Mouse (Mus musculus): ENCODE data around the gene Chchd5.

Gene Chchd5

GRCm38 (mm10) chr2:129164815-129165214 is 35.3 kb downstream of the Chchd5 start:
- DNase-seq, result no peak

- DNase-seq, result no peak
These were observed 37.3 kb downstream of the Chchd5 start for GRCm38 (mm10) chr2:129166466-129167463.

GRCm38 (mm10) chr2:129173386-129173785 is 43.9 kb downstream of the Chchd5 start:
- DNase-seq, result no peak

GRCm38 (mm10) chr2:129174474-129174873 is 45.0 kb downstream of the Chchd5 start:
- peak; percentile 71 for DNase-seq

GRCm38 (mm10) chr2:129175636-129176035 is 46.1 kb downstream of the Chchd5 start:
- DNase-seq, result no peak

- DNase-seq, result no peak
These were observed 47.3 kb downstream of the Chchd5 start for GRCm38 (mm10) chr2:129176676-129177420.

- DNase-seq, result no peak
These were observed 48.2 kb downstream of the Chchd5 start for GRCm38 (mm10) chr2:129177661-129178060.

GRCm38 (mm10) chr2:129178182-129178908 is 48.8 kb downstream of the Chchd5 start:
- DNase-seq, result no peak

GRCm38 (mm10) chr2:129179946-129180853 is 50.7 kb downstream of the Chchd5 start:
- no peak for DNase-seq

GRCm38 (mm10) chr2:129181509-129181908 is 52.0 kb downstream of the Chchd5 start:
- no peak for DNase-seq

- no peak for DNase-seq
These were observed 52.9 kb downstream of the Chchd5 start for GRCm38 (mm10) chr2:129182412-129182811.

- DNase-seq, result no peak
These were observed 54.1 kb downstream of the Chchd5 start for GRCm38 (mm10) chr2:129183561-129184031.

Measured in lung, postnatal 14 days (tissue).